Mouse (Mus musculus): ENCODE data around the gene Sft2d2.

- TF ChIP-seq POLR2A (IDR thresholded peaks at IDR 0.05; ENCODE audit: low read depth, low read length) (no peak), CTCF (IDR thresholded peaks at IDR 0.05; ENCODE audit: extremely low read depth, insufficient read length, insufficient replicate concordance, low read depth, low read length) (no peak)
These were observed 11.4 kb upstream of the Sft2d2 start for GRCm38 (mm10) chr1:165205591-165205990.

All from small intestine, adult 2 months (tissue).